Mouse (Mus musculus): Measurements from ENCODE around the gene Plppr3.

GRCm38 (mm10) chr10:79879527-79879926 is 5.1 kb upstream of the Plppr3 start:
- no peak for TF ChIP-seq CTCF (IDR thresholded peaks at IDR 0.05; ENCODE audit: low read depth, low read length)
- TF ChIP-seq POLR2A (IDR thresholded peaks at IDR 0.05; ENCODE audit: borderline replicate concordance, low read depth, low read length) = no peak

Measured in bone marrow macrophage, adult 2 months (primary cell).